Mouse (Mus musculus) adrenal gland, postnatal 0 days (tissue): ENCODE measurements around the gene Gm17467. TPM values are rescaled to one million over a fixed set of nuclear protein-coding genes. Genes with fewer than 3 reads are reported as not detected.

Source experiments
- polyA plus RNA-seq: library from polyadenylated mRNA; unstranded; fragments of >200 nt; fragmentation: Nextera tagmentation; extraction: Ambion mirVana; gene quantifications from 2 replicates; pipeline ENCODE4 v1.2.1, GENCODE M21; 2015

Gm17467 gene
- not detected in 2 replicates for polyA plus RNA-seq

DNA sequence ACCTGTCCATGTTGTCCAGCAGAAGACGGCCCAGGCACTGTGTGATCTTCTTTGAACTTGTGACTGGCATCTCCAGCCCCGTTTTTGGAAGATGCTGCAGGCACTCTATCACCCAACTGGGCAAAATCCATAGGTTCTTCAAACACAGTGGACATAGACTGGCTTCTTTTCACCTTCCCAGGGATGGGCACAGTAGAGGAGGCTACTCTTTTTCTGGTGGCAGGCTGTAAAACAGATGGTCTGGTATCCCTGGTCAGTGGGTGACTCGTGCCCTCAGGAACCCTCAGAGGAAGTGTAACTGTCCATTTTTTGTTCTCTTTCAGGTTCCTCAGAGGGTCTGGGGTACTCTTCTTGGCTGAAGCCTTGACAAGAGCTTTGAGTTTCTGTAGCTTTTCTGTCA lies at the start of gene Gm17467:
Gm17467 (minus strand) TSS at position 101 of the 400 bp plus-strand sequence.

Other genes starting within 250 kb of the Gm17467 start
- gene Cldn34c2, start 123.1 kb downstream of the Gm17467 start, polyA plus RNA-seq: 0.32 TPM in 1 of 2 replicates, not detected in the other
- not detected in 2 replicates for gene Cldn34c3, start 88.9 kb upstream of the Gm17467 start, polyA plus RNA-seq